Mouse (Mus musculus): ENCODE measurements around the gene Elmo2.
A peak's percentile ranks its signal among the peaks of the same experiment; 100 is the strongest.

Elmo2 gene

DNA sequence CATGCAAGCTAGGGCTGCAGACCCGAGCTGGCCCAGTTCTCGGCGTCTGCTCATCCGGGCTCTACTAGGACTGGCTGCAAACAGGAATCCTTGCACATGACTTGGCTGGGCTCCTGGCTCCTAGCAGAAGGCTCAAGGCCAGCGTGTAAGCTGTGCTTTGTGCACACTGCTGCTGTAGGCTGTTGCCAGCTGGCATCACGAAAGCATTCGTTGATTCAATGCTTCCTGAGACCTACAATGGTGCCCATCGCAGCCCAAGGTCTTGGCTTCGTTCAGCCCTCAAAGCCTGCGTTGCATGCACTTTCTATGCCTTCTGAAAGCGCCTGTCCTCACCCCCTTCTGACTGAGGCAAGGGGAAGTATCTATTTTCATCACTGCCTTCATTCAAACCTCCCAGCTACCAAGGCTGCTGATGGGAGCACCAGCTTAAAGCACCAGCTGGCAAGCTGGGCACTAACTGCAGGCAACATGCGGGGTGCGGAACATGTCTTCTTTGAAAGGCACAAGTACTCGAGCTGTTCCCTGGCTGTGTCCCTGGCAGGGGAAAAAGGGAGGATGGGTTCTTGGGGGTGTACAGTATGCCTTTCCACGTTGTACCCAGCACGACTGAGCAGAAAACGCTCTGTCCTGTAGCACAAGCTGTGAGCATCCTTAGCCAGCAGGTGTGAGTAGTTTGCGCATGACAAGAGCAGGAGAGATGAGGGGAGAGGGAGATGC lies 37.8 kb downstream of the Elmo2 start:
- DNase-seq, result no peak

DNA sequence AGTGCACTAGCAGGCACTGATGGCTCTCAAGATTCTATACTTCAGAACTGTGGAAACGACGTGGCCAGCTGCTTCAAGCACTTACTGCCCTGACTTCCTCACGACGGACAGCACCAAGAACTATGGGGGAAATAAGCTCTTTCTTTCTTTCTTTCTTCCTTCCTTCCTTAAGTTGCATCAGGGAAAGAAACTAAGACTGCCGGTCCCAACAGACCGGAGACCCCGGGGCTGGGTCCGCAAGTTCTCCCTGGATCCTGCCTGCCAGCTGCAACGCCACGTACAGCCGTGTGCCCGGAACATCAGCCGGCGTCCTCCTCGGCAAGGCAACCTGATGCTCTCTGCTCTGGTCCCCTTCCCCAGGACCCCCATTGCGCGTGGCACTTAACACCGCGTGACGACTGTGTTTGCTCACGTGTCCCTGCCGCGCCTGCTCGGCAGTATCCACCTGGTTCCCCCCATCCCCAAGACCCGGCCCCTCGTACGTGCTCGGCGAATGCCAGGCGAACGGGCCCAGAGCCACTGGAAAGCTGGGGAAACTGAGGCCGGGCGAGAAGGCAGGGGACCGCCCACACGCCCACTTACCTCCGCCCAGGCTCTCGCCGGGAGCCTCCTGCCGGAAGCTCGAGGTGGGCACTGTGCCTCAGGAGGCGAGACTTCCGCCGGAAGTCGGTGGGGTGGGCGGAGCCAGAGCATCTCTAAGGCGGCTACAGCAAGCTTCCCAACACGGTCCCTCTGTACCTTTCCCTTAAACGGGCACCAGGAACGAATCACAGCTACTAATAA lies 38.9 kb downstream of the Elmo2 start, which contains the start of gene Slc35c2:
TSS of gene Slc35c2 (minus strand) at position 668 of the 783 bp plus-strand sequence.
- DNase-seq, result peak; percentile 90 to 91

DNA sequence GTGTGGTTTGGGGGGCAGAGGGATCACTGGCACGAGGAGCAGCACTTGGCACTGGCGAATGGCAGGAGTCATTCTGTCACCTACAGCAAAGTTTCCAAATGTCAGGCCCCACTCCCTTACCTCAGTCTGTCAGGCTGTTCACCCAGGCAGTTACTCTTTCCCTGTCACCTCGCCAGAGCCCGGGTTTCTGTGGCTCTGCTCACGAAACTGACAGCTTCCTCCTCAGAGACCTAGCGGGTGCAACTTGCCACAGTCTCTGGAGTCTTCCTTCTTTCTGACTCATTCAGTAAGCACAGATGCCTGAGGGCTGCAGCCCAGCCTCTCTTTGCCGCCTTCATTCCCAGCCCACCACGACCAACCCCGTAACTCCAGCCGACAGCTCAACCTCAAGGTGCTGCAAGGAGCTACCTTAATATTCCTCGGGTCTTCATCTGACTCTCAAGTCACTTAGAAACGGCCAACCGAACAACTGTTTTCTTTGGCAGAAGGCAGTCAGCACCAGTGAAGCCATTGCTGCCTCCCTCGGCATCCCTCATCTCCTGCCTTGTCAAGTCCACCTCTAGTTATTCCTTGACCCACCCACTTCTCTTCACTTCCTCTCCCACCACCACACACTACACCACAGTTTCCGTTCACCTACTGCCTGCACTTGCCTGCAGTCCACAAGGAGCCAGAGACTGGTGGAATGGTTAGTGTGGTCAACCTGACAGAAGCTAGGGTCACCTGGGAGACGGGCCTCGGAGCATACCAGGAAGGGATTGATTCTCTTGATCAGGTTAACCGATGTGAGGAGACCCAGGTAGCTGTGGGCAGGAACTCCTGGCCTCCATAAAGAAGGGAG lies 39.7 kb downstream of the Elmo2 start:
- DNase-seq, result peak; percentile 15 to 26

DNA sequence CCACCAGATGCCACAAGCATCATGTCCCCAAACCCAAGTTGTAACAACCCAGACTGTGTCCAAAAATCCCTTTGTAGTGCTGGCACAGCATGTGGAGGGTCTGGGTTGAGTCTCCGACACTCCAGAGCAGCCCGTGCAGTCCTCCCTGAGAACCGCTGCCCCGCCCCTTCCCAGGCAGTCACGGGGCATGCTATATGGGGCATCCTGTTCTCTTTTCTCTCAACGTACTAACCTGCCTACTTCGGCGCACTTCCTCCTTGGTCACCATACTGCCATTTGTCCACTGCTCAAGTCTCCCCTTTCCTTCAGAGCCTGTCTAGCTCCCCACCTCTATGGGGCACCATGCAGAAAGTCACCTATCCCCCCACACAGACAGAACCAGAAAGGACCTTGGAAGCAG lies 40.7 kb downstream of the Elmo2 start:
- DNase-seq, result peak; percentile 47 to 53

DNA sequence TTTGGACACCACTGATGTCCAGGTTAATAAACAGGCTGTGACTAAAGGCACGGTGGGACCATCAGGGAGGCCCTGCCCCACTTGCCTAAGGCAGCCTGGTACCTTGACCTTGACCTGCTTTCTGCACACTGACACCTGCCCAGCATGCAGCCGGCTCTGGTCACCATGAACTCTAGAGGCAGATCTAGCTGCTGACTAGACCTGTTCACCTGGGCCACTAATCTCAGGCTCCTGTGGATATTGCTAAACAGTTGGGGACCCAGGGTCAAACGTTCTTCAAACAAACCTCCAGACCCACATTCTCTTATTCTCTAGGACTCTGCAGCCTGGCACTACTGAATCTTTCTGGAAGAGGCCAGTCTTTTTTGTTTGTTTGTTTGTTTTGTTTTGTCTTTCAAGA lies 41.2 kb downstream of the Elmo2 start:
- no peak for DNase-seq

DNA sequence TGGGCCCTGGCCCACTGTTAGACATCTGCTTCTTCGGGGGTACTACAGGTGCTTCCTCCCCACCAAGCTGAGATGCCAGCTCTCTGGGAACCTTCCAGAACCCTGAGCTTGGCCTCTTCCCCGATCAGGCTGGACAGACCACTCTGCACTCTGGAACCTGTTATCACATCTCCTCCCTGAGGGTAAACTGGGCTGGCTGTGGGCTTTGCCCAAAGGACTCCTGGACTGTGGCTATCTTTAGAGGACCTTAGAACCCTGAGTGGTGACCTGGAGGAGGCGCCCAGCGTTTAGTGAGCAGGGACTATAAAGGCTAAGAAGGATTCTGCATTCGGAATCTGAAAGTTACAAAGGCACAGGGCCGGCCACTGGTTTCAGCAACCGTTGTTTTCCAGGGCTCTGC lies 41.9 kb downstream of the Elmo2 start:
- no peak for DNase-seq

DNA sequence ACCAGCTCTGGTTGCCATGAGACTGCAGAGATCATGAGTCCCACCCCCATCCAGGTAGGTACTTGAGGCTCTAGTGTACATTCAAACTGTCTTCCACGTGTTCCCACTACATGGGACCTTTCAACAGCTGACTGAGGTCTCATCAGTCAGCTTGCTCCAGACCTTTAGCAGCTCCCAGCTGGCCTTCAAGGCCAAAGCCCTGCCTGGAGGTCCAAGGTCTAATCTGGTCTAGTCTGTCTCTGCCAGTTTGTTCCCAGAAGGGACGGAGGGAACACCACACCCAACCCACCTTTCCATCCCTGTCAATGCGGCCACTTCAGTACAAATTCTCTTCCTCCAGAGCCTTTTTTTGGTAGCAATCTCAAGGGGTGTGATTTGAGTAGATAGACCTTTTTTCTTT lies 42.6 kb downstream of the Elmo2 start:
- DNase-seq, result no peak

DNA sequence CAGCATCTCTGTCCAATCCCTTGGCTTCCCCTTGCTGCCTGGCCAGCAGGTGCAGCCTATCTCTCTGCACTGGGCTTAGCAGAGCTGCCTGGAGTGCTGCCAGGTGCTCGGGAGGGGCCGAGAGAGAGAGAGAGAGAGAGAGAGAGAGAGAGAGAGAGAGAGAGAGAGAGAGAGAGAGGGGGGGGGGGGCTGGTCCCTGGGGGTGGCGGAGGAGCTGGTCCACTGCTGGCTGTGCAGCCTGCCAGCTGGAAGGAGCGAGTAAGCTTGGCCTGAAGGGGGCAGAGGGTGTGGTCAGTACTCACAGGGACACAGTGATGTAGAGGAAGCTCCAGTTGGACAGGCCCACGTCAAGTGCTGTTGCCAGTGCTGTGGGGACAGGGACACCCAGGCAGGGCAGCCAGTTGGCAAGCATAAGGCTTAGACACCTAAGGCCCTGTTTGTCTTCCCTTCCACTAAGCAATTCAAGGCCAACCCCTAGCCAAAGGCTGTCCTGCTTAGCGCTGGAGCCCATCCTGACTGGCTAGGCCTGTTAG lies 44.4 kb downstream of the Elmo2 start:
- no peak for DNase-seq

DNA sequence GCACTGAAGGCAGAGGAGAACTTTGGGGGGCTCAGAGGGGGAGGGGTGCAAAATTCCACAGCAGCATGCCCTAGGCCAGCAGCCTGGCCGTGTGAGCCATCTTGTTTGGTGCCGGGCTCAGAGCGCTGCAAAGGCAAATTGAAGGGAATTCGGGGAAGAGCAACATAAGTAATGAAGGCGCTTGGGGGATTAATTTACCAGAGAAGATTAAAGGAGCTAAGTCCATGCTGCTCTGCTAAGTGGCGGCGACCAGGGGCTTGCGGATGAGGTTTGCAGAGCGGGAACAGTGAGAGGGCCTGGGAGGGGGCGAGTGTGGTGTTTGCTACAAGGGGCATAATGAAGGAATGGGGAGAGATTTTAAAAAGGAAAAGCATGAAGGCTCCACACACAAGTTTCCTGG lies 46.9 kb downstream of the Elmo2 start:
- DNase-seq, result no peak

DNA sequence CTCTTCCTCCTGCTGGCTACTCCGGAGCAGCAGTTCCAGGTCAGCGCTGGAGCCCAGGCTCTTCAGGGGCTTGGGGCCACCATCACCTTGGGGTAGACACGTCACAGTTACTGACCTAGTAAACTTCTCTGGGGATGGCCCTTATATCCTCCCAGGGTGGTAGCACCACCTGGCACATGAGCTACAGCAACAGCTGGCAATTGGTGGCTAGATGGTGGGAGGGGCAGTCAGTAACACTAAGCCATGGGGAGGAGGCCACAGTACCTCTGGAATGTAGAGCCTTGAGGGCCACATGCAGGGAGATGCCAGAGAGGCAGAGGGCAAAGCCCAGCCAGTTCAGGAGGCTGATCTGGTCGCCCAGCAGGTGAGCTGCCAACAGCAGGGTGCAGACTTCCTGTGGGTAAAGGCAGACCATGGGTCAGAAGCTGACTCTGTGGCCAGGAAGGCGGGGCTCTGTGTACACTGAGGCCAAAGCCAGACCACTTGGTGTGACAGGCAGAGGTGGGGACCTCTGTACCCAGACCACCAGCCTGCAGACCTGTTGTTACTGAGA lies 49.0 kb downstream of the Elmo2 start:
- DNase-seq, result no peak

DNA sequence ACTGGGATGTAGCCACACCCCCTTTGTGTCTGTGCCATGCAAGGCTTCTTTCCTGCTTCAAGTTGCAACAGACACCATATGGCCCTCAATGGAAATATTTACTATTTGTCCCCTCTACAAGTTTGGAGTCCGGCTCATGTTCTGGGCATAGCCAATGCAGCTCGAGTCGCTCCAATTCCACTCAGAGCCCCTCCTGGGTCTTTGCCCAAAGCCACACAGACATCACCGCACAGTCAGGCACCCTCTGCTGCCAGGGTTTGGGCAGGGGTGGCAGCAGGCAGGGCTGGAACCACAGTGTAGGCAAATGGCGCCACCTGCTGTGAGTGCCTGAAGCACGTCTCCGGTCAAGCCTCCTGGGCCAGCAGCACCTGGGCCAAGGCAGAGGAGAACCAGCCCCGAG lies 50.5 kb downstream of the Elmo2 start:
- peak; percentile 60 to 62 for DNase-seq

DNA sequence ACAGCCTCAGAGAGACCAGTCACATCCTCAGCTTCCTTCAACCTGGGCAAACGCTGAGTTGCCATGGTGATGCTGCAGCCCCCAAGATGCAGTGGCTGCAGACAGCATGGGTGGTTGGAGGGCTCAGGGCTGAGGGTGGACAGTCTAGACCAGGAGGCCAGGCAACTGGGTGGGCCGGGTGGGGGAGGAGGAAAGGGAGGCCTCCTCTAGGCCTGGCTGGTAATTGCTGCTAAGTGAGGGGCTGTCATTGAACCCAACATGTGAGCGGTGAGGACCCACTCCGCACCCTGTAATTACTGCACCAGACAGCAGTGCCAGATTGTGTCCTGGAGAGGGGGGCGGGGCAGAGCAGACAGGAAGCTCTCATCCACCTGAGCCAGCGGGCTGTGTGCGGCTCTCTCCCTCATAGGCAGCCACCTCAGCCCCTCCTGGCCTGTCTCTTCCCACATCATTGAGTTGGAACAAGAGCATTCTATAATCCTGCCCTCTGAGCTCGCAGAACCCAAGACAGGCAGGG lies 51.1 kb downstream of the Elmo2 start:
- DNase-seq, result no peak

DNA sequence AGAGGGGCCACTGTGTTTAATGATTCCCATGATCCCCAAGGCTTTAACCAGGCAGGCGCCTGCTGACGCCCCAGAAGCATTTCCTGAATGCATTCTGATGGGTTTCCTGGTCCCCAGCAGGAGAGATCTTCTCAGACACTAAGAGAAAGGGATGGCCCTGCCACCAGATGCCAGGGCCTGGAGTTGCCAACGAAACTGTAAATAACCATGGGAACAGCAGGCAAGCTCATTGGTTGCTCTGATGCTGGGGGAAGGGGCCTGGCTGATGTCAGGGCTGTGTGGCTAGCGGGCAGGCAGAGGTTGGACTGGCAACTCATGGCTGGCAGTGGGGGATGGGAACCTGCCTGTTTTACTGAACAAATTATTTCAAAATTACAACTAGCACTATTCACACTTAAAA lies 52.7 kb downstream of the Elmo2 start:
- no peak for DNase-seq

DNA sequence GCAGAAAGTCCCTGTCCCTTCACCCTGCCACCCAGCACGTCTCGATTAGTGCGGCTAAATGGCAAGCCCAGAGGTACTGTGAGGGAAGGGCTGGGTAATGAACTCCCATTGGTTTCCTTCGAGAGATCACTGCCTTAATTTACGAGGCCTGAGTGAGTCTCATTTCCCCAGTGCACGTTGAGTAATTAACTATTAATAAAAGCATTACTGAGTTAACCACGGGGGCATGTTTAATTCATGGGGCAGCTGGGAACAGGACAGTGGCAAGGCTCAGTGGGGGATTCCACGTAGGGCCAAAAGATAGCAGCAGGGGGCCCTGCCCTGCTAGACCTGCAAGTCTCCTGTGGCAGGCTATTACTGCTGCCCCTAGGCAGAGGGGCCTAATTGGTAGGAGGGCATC lies 55.0 kb downstream of the Elmo2 start:
- DNase-seq, result no peak

DNA sequence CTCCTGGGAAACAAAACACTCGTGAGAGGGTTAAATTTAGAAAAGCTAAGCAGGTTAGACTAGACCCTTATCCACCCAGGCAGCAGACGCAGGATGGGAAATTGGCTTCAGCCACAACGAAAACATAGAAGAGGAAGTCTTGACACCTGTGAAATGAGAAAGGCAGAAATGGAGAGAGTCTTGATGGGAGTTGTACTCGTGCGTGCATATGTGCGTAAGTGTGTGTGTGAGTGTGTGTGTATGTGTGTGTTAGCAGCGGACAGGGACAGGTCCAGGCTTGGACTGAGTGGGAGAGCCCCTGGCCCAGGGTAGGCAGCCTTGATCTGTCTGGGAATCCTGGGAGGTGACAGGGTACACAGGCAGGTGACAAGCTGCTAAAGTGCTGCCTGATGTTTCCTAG lies 55.4 kb downstream of the Elmo2 start:
- DNase-seq, result no peak

DNA sequence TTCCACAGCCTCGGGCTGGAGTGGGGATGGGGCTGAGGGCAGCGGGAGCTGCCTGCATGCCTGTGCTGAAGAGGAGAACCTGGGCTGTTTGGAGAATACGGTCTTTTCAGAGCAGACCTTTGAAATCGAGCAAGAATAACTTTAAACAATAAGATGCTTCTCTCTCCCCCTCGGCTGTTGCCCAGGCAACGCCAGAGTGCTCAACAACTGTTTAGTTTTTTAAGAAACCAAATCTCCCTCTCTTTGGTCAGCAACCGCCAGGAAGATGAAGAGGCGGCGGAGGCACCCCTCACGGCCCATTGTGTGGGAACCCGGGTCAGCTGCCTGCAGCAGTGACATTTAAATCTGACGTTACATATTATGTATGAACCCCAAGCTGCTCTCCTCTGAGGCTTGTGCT lies 59.5 kb downstream of the Elmo2 start:
- DNase-seq, result no peak

DNA sequence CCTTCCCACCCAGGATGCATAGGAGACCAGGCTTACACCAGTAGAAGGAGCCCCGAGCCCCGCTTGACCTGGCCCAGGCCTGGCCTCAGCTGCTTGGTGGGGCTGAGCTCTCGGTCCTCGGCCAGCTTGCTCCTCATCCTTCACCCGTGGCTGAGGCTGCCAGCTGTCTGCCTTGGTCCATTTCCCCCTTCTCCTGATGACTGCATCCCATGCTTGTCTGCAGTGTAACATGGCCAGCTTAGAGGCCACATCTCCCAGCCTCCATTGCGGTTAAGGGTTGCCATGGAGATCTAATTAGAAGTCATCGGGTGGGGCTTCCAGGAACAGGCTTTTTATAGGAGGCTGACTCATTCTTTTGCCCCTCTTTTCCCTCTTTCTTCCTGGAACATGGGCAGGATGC lies 62.4 kb downstream of the Elmo2 start:
- no peak for DNase-seq

DNA sequence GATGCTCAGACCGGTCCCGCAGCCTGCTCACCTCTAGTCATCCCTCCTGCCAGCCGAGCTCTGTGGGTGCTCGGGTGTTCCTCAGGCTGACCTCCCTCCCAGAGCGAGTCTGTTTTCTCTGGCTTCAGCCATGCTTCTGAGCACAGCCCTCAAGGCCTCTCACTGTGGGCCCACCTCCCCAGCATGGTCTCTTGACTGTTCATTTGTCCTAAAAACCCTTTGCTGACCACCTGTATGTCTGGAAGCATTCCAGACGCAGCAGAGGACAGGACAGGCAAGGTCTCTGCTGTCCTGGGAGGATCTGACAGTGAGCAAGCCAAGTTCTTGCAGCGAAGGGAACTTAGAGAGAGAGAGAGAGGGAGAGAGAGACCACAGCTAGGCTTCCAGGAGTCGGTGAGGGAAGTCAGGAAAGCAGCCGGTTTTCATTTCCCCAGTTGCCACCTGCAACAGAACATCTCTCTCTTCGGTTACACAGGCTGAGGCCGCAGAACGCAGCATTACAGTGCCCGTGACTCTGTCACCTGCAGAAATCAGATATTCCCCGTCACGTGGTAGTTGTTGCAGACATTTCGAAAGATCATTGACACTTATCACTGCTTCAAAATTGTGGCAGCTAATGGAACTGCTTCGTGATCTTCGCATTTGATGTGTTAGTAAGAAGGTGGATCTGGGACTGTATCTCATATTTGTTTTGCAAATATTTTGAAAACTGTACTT lies 63.8 kb downstream of the Elmo2 start:
- DNase-seq, result no peak

DNA sequence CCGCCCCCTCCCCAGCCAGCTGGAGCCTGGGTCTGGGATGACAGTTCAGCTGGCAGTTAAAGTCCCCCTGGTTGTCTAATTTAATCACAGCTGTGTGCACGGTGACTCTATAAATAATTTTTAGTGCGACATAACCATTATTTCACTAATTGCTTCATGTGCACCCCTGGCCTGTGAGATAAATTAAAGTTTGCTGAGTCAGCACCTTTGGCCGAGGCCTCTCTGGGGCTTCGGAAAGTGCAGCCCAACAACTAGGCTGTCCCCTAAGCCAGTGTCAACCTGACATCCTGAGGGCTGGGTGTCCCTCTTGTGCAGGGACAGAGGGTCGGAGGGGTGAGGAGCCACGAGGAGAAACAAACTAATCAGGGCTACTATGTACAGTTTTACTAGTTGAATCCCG lies 66.4 kb downstream of the Elmo2 start:
- DNase-seq, result no peak

DNA sequence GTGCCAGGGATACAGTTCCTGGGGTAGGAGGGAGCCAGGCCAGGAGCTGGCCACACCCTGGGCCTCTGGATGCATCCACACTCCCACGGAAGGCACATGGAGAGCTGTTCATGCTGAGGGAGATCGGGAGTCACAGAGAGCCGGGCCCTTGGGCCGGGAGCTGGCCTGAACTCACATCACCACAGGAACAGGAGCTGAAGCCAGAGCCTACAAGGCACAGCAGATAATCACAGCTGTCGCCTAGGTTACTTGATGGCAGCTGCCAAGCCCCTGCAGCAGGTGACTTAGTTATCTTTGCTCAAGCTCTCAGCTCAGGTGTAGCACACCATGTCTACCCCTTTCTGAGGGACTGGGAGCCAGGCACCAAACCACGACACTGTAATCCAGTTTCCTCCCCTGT lies 68.0 kb downstream of the Elmo2 start:
- DNase-seq, result no peak

DNA sequence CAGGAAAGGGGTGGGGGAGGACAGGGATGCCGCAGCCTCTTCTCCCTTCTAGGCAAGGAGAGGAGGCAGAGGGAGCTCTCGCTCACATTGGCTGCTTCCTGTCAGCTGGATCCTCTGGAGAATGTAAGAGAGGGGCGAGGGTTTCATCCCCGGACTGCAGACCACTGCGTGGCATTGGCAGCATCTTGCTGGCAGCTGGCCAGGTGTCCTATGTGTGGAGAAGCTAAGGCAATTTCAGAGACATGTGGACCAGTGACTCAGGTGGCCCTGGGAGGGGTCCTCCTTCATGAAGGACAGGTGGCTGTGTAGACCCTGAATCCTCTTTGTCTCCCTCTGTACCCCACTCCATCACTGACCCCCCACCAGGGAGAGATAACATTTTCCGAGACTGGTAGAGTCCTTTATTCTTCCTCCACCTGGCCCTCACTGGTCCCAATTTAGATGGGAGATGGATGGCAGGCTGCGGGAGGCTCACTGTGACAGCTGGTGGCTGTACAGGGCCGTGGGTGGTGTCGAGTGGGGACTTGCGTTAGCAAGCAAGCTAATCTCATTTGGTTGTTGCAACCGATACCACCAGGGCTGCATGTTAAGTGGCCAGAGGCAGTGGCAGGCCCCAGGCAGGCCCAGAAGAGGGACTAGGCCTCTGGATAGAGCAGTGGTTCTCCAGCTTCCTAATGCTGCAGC lies 69.0 kb downstream of the Elmo2 start:
- no peak for DNase-seq
